Mouse (Mus musculus): ENCODE data around the gene Nme7.

Nme7 gene

GRCm38 (mm10) chr1:164303821-164304220 lies at the start of gene Nme7:
Gene Nme7 (plus strand): TSS chr1:164304121.
- in situ Hi-C loops (cut with MboI; ENCODE audit: low pct_unique_long_range_greater_than_20kb in 1 of 2, low sequenced_read_pairs in 2 of 2, unreplicated experiment in 1 of 2): no loop called here

- in situ Hi-C loops (cut with MboI; ENCODE audit: low pct_unique_long_range_greater_than_20kb in 1 of 2, low sequenced_read_pairs in 2 of 2, unreplicated experiment in 1 of 2): no loop called here
Measured at GRCm38 (mm10) chr1:164254836-164255235, 49.1 kb upstream of the Nme7 start.

GRCm38 (mm10) chr1:164260171-164261028 lies 43.5 kb upstream of the Nme7 start:
- in situ Hi-C loops (cut with MboI; ENCODE audit: low pct_unique_long_range_greater_than_20kb in 1 of 2, low sequenced_read_pairs in 2 of 2, unreplicated experiment in 1 of 2): no loop called here

- in situ Hi-C loops (cut with MboI; ENCODE audit: low pct_unique_long_range_greater_than_20kb in 1 of 2, low sequenced_read_pairs in 2 of 2, unreplicated experiment in 1 of 2): no loop called here
Measured at GRCm38 (mm10) chr1:164261553-164261952, 42.4 kb upstream of the Nme7 start.

- in situ Hi-C loops (cut with MboI; ENCODE audit: low pct_unique_long_range_greater_than_20kb in 1 of 2, low sequenced_read_pairs in 2 of 2, unreplicated experiment in 1 of 2): no loop called here
Measured at GRCm38 (mm10) chr1:164270941-164271340, 33.0 kb upstream of the Nme7 start.

- in situ Hi-C loops (cut with MboI; ENCODE audit: low pct_unique_long_range_greater_than_20kb in 1 of 2, low sequenced_read_pairs in 2 of 2, unreplicated experiment in 1 of 2): no loop called here
Measured at GRCm38 (mm10) chr1:164273659-164274058, 30.3 kb upstream of the Nme7 start.

GRCm38 (mm10) chr1:164275455-164275954 lies 28.4 kb upstream of the Nme7 start, which contains the start of gene Ccdc181:
Gene Ccdc181 (plus strand): TSS chr1:164275585.
- in situ Hi-C loops (cut with MboI; ENCODE audit: low pct_unique_long_range_greater_than_20kb in 1 of 2, low sequenced_read_pairs in 2 of 2, unreplicated experiment in 1 of 2): no loop called here

- in situ Hi-C loops (cut with MboI; ENCODE audit: low pct_unique_long_range_greater_than_20kb in 1 of 2, low sequenced_read_pairs in 2 of 2, unreplicated experiment in 1 of 2): no loop called here
Measured at GRCm38 (mm10) chr1:164276552-164276951, 27.4 kb upstream of the Nme7 start.

- in situ Hi-C loops (cut with MboI; ENCODE audit: low pct_unique_long_range_greater_than_20kb in 1 of 2, low sequenced_read_pairs in 2 of 2, unreplicated experiment in 1 of 2): no loop called here
Measured at GRCm38 (mm10) chr1:164279332-164279731, 24.6 kb upstream of the Nme7 start.

GRCm38 (mm10) chr1:164284007-164284406 lies 19.9 kb upstream of the Nme7 start:
- in situ Hi-C loops (cut with MboI; ENCODE audit: low pct_unique_long_range_greater_than_20kb in 1 of 2, low sequenced_read_pairs in 2 of 2, unreplicated experiment in 1 of 2): no loop called here

GRCm38 (mm10) chr1:164287406-164287805 lies 16.5 kb upstream of the Nme7 start:
- in situ Hi-C loops (cut with MboI; ENCODE audit: low pct_unique_long_range_greater_than_20kb in 1 of 2, low sequenced_read_pairs in 2 of 2, unreplicated experiment in 1 of 2): no loop called here

- in situ Hi-C loops (cut with MboI; ENCODE audit: low pct_unique_long_range_greater_than_20kb in 1 of 2, low sequenced_read_pairs in 2 of 2, unreplicated experiment in 1 of 2): no loop called here
Measured at GRCm38 (mm10) chr1:164292040-164292439, 11.9 kb upstream of the Nme7 start.

- in situ Hi-C loops (cut with MboI; ENCODE audit: low pct_unique_long_range_greater_than_20kb in 1 of 2, low sequenced_read_pairs in 2 of 2, unreplicated experiment in 1 of 2): no loop called here
Measured at GRCm38 (mm10) chr1:164294071-164294470, 9.8 kb upstream of the Nme7 start.

GRCm38 (mm10) chr1:164296473-164296872 lies 7.4 kb upstream of the Nme7 start:
- in situ Hi-C loops (cut with MboI; ENCODE audit: low pct_unique_long_range_greater_than_20kb in 1 of 2, low sequenced_read_pairs in 2 of 2, unreplicated experiment in 1 of 2): no loop called here

- in situ Hi-C loops (cut with MboI; ENCODE audit: low pct_unique_long_range_greater_than_20kb in 1 of 2, low sequenced_read_pairs in 2 of 2, unreplicated experiment in 1 of 2): no loop called here
Measured at GRCm38 (mm10) chr1:164301949-164302348, 2.0 kb upstream of the Nme7 start.

GRCm38 (mm10) chr1:164307124-164307751 lies 3.3 kb downstream of the Nme7 start, which contains the start of gene Blzf1:
Gene Blzf1 (minus strand): TSS chr1:164307489.
- in situ Hi-C loops (cut with MboI; ENCODE audit: low pct_unique_long_range_greater_than_20kb in 1 of 2, low sequenced_read_pairs in 2 of 2, unreplicated experiment in 1 of 2): no loop called here

GRCm38 (mm10) chr1:164307922-164308321 lies 4.0 kb downstream of the Nme7 start:
- in situ Hi-C loops (cut with MboI; ENCODE audit: low pct_unique_long_range_greater_than_20kb in 1 of 2, low sequenced_read_pairs in 2 of 2, unreplicated experiment in 1 of 2): no loop called here

GRCm38 (mm10) chr1:164314085-164314484 lies 10.2 kb downstream of the Nme7 start:
- in situ Hi-C loops (cut with MboI; ENCODE audit: low pct_unique_long_range_greater_than_20kb in 1 of 2, low sequenced_read_pairs in 2 of 2, unreplicated experiment in 1 of 2): no loop called here

- in situ Hi-C loops (cut with MboI; ENCODE audit: low pct_unique_long_range_greater_than_20kb in 1 of 2, low sequenced_read_pairs in 2 of 2, unreplicated experiment in 1 of 2): no loop called here
Measured at GRCm38 (mm10) chr1:164315266-164315665, 11.3 kb downstream of the Nme7 start.

Data from mouse embryonic stem cell (cell line).